Mouse (Mus musculus) testis, adult 2 months (tissue): ENCODE measurements at regions not wholly inside any gene's neighbourhood (a gene's known extent, or its start where the extent isn't known, plus 50 kb on each side); places are given as distances from the start of the nearest gene placed in this dataset.

Experiments
- CTCF ChIP-seq: fragments of 200-500 bp; IDR thresholded peaks from 2 replicates; pipeline ENCODE4 v1.5.1; 2012; ENCODE audit warnings: low read depth, mild to moderate bottlenecking, inconsistent platforms, low read length, moderate library complexity; ENCODE audit not compliant: control insufficient read depth, insufficient read depth, insufficient replicate concordance
- POLR2A ChIP-seq: fragments of 200-500 bp; IDR thresholded peaks from 2 replicates; pipeline ENCODE4 v1.6.1; 2012; ENCODE audit warnings: low read depth, mild to moderate bottlenecking, inconsistent platforms, low read length, moderate library complexity; ENCODE audit not compliant: control insufficient read depth

DNA sequence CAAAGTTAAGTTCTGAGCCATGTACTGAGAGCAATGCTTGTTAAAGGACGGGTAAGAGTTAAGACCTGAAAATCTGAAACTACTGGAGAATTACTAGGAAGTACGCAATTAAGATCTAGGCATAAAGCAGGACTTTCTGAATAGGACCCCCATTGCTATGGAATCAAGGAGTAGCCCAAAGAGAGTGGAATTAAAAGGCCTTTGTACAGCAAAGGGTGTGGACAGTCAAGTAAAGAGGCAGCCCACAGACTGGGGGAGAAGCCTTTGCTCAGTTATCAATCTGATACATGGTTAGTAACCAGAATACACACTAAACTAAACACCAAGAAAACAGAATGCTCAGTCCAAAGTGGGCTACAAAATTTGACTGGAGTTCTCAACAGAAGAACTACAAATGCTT lies 104.2 kb upstream of the Serp2 start:
- TF ChIP-seq CTCF, result no peak
- no peak for TF ChIP-seq POLR2A
